In genomic region chr6:117677821-117678220, GRCm38 (mm10) we compare ENCODE assay signal across 21 mouse cellular contexts.
A peak's percentile ranks its signal among the peaks of the same experiment; 100 is the strongest.
DNase-seq lines count a peak whose midpoint lies in the region; ATAC-seq and TF ChIP-seq lines count a peak whose summit lies in the region.
"Had no signal": no experiment of that assay in that cellular context is flagged by ENCODE, and none has a peak within 500 bp of the region (broad histone marks: within the 10 kb centered on the region; RNA-seq: fewer than 3 reads in every experiment).

No protein-coding gene starts in this region.

- TF ChIP-seq CTCF in liver, adult 2 months (IDR thresholded peaks at IDR 0.05; ENCODE audit: low read depth, low read length) = no peak

- H3K27me3 ChIP-seq in liver, adult 2 months (ENCODE audit: control insufficient read depth, insufficient read depth, low read length) = no peaks in the 10 kb centered on the region
- no peaks in the 10 kb centered on the region for H3K27me3 ChIP-seq in limb, embryonic 10.5 days (ENCODE audit: low read depth, poor library complexity, severe bottlenecking)
- H3K27me3 ChIP-seq in stomach, embryonic 16.5 days (ENCODE audit: control insufficient read depth, insufficient read depth, low read length) = no peaks in the 10 kb centered on the region
- H3K27me3 ChIP-seq: embryonic facial prominence, embryonic 15.5 days; hindbrain, embryonic 15.5 days; limb, embryonic 12.5 days; midbrain, embryonic 12.5 days had no signal

- DNase-seq in heart, adult 11 months = peak; percentile 78
- DNase-seq in heart, adult 8-10 months (ENCODE audit: low spot score) = no peak
- no peak for DNase-seq in liver, adult 2 months (ENCODE audit: extremely low read depth, low read depth, low spot score)
- DNase-seq in liver = no peak
- no peak for DNase-seq in limb, embryonic 10.5 days (ENCODE audit: low spot score)
- no peak for DNase-seq in B cell, adult 2 months
- DNase-seq: adrenal gland, postnatal 14 days; cerebellum, adult 2 months; cerebellum, postnatal 36 days; embryo, embryonic 11 days; gastrocnemius, adult 2 months; kidney, adult 18-20 months; lung, postnatal 10 days had no signal

- H3K79me2 ChIP-seq in liver, adult 2 months (ENCODE audit: control insufficient read depth, insufficient read depth, low read length) = no peaks in the 10 kb centered on the region

- ATAC-seq in stomach, embryonic 16.5 days (ENCODE audit: insufficient read depth, low FRiP score) = no peak
- ATAC-seq in megakaryocyte, adult 5-6 weeks (ENCODE audit: poor library complexity, severe bottlenecking) = no peak
- ATAC-seq: forebrain, embryonic 14.5 days had no signal

- no peak overlapping the region for H3K4me3 ChIP-seq in liver, adult 2 months (ENCODE audit: insufficient read depth, low read depth, low read length)
- H3K4me3 ChIP-seq in limb, embryonic 10.5 days = no peak overlapping the region
- no peak overlapping the region for H3K4me3 ChIP-seq in stomach, embryonic 16.5 days (replicated peaks; ENCODE audit: low read length)
- H3K4me3 ChIP-seq: embryonic facial prominence, embryonic 15.5 days; gastrocnemius, adult 2 months; hindbrain, embryonic 15.5 days; limb, embryonic 12.5 days; midbrain, embryonic 12.5 days had no signal

- H3K4me1 ChIP-seq in liver, adult 2 months (ENCODE audit: control insufficient read depth, insufficient read depth, low read length) = no peaks in the 10 kb centered on the region
- peaks cover 35% of the 10 kb centered on the region for H3K4me1 ChIP-seq in limb, embryonic 10.5 days
- H3K4me1 ChIP-seq in stomach, embryonic 16.5 days (ENCODE audit: control insufficient read depth, insufficient read depth, low read length) = peaks cover 10% of the 10 kb centered on the region
- H3K4me1 ChIP-seq: hindbrain, embryonic 15.5 days; midbrain, embryonic 12.5 days had no signal

- WGBS in liver, adult 2 months = 84% methylated on average over 2 of the region's 2 CpGs
- 91% methylated on average over 2 of the region's 2 CpGs for WGBS in limb, embryonic 10.5 days
- 75% methylated on average over 2 of the region's 2 CpGs for WGBS in stomach, embryonic 16.5 days

- H3K9ac ChIP-seq in liver, adult 2 months (ENCODE audit: low read depth, low read length) = no peak overlapping the region
- H3K9ac ChIP-seq in stomach, embryonic 16.5 days (ENCODE audit: low read length) = no peak overlapping the region
- H3K9ac ChIP-seq: embryonic facial prominence, embryonic 15.5 days; hindbrain, embryonic 15.5 days; limb, embryonic 12.5 days; midbrain, embryonic 12.5 days had no signal

- H3K27ac ChIP-seq in liver, adult 2 months (replicated peaks; ENCODE audit: insufficient read depth, low read depth, low read length) = peak overlapping the region; percentile 45
- H3K27ac ChIP-seq in limb, embryonic 10.5 days = peak overlapping the region; percentile 30; the same call in 1 of the 2 replicates
- H3K27ac ChIP-seq in stomach, embryonic 16.5 days (ENCODE audit: low read length) = peak overlapping the region; percentile 48
- H3K27ac ChIP-seq: embryonic facial prominence, embryonic 15.5 days; gastrocnemius, adult 2 months; hindbrain, embryonic 15.5 days; limb, embryonic 12.5 days; midbrain, embryonic 12.5 days had no signal

- no peak for TF ChIP-seq POLR2A in liver, adult 2 months (IDR thresholded peaks at IDR 0.05; ENCODE audit: extremely low read depth, insufficient read depth, low read length)

- H3K9me3 ChIP-seq in limb, embryonic 10.5 days (replicated peaks) = no peaks in the 10 kb centered on the region
- H3K9me3 ChIP-seq in stomach, embryonic 16.5 days (replicated peaks; ENCODE audit: control insufficient read depth, low read length) = no peaks in the 10 kb centered on the region; the same call in 1 of the 2 replicates
- H3K9me3 ChIP-seq: embryonic facial prominence, embryonic 15.5 days; hindbrain, embryonic 15.5 days; midbrain, embryonic 12.5 days had no signal

- no peak overlapping the region for H3K4me2 ChIP-seq in stomach, embryonic 16.5 days (ENCODE audit: low read depth, low read length)
- H3K4me2 ChIP-seq: embryonic facial prominence, embryonic 15.5 days; heart, embryonic 11.5 days; hindbrain, embryonic 15.5 days; midbrain, embryonic 12.5 days had no signal

- no peaks in the 10 kb centered on the region for H3K36me3 ChIP-seq in liver, adult 2 months (ENCODE audit: control insufficient read depth, insufficient read depth, low read length)
- no peaks in the 10 kb centered on the region for H3K36me3 ChIP-seq in limb, embryonic 10.5 days
- no peaks in the 10 kb centered on the region for H3K36me3 ChIP-seq in stomach, embryonic 16.5 days (ENCODE audit: control insufficient read depth, insufficient read depth, low read length)
- H3K36me3 ChIP-seq: embryonic facial prominence, embryonic 15.5 days; hindbrain, embryonic 15.5 days; limb, embryonic 12.5 days; midbrain, embryonic 12.5 days had no signal
